Mouse (Mus musculus): ENCODE measurements around the gene Nme9. TPM values are rescaled to one million over a fixed set of nuclear protein-coding genes. Genes with fewer than 3 reads are reported as not detected.

Gene Nme9
- polyA plus RNA-seq, 1 experiment from 2014 or later = not detected

DNA sequence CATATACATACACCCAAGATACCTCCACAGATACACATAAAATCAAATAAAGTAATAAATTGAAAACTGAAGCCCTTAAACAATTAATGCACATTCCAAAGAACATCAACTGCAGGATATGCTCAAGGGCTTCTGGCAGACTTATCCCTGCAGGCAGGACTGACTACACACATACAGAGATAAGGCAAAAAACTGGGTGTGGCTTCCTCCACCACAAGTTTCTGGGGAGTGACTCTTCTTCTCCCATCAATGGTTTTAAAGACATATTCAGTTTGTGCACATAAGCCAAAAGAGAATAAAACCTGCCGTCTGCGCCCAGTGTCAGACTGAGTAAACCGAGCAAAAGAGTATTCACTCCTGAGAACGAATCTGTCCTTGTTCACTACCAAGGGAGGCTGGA lies 33.9 kb downstream of the Nme9 start:
- H3K27ac ChIP-seq (ENCODE audit: poor library complexity, severe bottlenecking) = no peak overlapping the region
- no peak overlapping the region for H3K9ac ChIP-seq
- H3K9me3 ChIP-seq (replicated peaks) = no peaks in the 10 kb centered on the region
- H3K4me2 ChIP-seq = no peak overlapping the region
- no peaks in the 10 kb centered on the region for H3K4me1 ChIP-seq (replicated peaks)
- no peak for ATAC-seq (ENCODE audit: insufficient number of reproducible peaks, low FRiP score)
- no peak overlapping the region for H3K4me3 ChIP-seq
- 90% methylated on average over 4 of the region's 4 CpGs for WGBS
- H3K36me3 ChIP-seq = peaks cover 67% of the 10 kb centered on the region
- no peaks in the 10 kb centered on the region for H3K27me3 ChIP-seq (replicated peaks)

DNA sequence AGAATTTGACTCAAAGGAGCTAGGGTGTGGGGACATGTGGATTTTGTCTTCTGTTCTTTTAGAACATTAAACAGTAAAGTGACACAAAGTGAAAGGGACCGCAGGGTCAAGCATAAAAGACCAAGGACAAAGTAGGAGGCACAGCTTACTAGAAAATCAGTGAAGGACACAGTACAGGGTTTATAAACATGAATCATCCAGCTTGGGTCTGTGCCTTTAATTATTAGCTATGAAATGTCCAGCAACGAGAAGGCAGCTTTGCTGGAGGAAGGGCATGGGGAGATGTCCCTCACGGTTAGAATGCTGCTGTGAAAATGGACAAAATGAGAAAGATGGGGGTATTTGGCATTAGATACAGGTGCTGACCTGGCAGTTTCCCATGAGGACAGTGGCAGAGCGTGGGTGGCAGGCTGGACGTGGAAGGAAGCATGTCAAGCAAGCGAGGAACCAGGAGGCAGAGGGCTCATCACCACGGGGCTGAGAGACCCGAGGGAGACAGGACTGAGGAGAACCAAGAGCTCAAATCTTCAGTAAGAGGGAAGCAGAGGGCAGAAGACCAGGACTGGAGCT lies 35.9 kb downstream of the Nme9 start:
- ATAC-seq (ENCODE audit: insufficient number of reproducible peaks, low FRiP score) = no peak
- no peaks in the 10 kb centered on the region for H3K27me3 ChIP-seq (replicated peaks)
- WGBS = 84% methylated on average over 8 of the region's 8 CpGs

GRCm38 (mm10) chr9:99487841-99488240 lies 36.6 kb downstream of the Nme9 start:
- ATAC-seq (ENCODE audit: insufficient number of reproducible peaks, low FRiP score) = no peak
- no peak overlapping the region for H3K27ac ChIP-seq (ENCODE audit: poor library complexity, severe bottlenecking)
- H3K9me3 ChIP-seq (replicated peaks) = no peaks in the 10 kb centered on the region
- H3K4me3 ChIP-seq = no peak overlapping the region
- no peaks in the 10 kb centered on the region for H3K4me1 ChIP-seq (replicated peaks)
- no peak overlapping the region for H3K4me2 ChIP-seq
- no peak overlapping the region for H3K9ac ChIP-seq
- WGBS = 85% methylated on average over 3 of the region's 3 CpGs
- no peaks in the 10 kb centered on the region for H3K27me3 ChIP-seq (replicated peaks)
- H3K36me3 ChIP-seq = peaks cover 65% of the 10 kb centered on the region

More for the DNA sequence above, 35.9 kb downstream of the Nme9 start:
- Histone ChIP-seq H3K9ac (no peak overlapping the region), H3K36me3 (peaks cover 64% of the 10 kb centered on the region), H3K27ac (ENCODE audit: poor library complexity, severe bottlenecking) (no peak overlapping the region), H3K4me1 (replicated peaks) (no peaks in the 10 kb centered on the region), H3K4me3 (no peak overlapping the region), H3K4me2 (no peak overlapping the region), H3K9me3 (replicated peaks) (no peaks in the 10 kb centered on the region)

DNA sequence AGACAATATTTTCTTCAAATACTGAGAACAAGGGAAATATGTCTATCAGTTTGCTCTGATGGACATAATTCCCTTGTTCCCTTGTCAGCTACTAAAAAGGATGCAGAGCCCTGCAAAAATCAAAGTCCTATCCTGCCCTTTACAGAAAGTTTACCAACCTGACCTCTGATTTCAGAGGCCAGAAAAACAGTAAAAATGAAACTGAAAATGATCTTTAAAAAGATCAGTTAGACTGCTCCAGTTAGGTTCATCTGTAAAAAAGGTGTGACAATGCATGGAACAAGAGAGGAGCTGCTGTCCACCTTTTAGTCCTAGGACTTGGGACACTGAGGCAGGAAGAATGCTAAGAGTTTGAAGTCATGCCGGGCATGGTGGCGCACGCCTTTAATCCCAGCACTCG lies 39.8 kb downstream of the Nme9 start:
- no peaks in the 10 kb centered on the region for H3K4me1 ChIP-seq (replicated peaks)
- no peak overlapping the region for H3K4me2 ChIP-seq
- WGBS = 93% methylated on average over 4 of the region's 4 CpGs
- ATAC-seq (ENCODE audit: insufficient number of reproducible peaks, low FRiP score) = no peak
- H3K36me3 ChIP-seq = peaks cover 73% of the 10 kb centered on the region
- no peak overlapping the region for H3K27ac ChIP-seq (ENCODE audit: poor library complexity, severe bottlenecking)
- H3K27me3 ChIP-seq (replicated peaks) = no peaks in the 10 kb centered on the region
- H3K9ac ChIP-seq = no peak overlapping the region
- no peaks in the 10 kb centered on the region for H3K9me3 ChIP-seq (replicated peaks)
- no peak overlapping the region for H3K4me3 ChIP-seq

- Histone ChIP-seq H3K9me3 (replicated peaks) (no peaks in the 10 kb centered on the region), H3K9ac (no peak overlapping the region), H3K27ac (ENCODE audit: poor library complexity, severe bottlenecking) (no peak overlapping the region), H3K4me3 (no peak overlapping the region), H3K4me2 (no peak overlapping the region), H3K27me3 (replicated peaks) (no peaks in the 10 kb centered on the region), H3K4me1 (replicated peaks) (no peaks in the 10 kb centered on the region), H3K36me3 (peaks cover 67% of the 10 kb centered on the region)
- 78% methylated on average over 10 of the region's 10 CpGs for WGBS
- no peak for ATAC-seq (ENCODE audit: insufficient number of reproducible peaks, low FRiP score)
Observed at GRCm38 (mm10) chr9:99492634-99493200, 41.4 kb downstream of the Nme9 start.

- Histone ChIP-seq H3K4me1 (replicated peaks) (no peaks in the 10 kb centered on the region), H3K4me3 (no peak overlapping the region), H3K9me3 (replicated peaks) (no peaks in the 10 kb centered on the region), H3K4me2 (no peak overlapping the region), H3K36me3 (peaks cover 45% of the 10 kb centered on the region), H3K27me3 (replicated peaks) (no peaks in the 10 kb centered on the region), H3K9ac (no peak overlapping the region), H3K27ac (ENCODE audit: poor library complexity, severe bottlenecking) (no peak overlapping the region)
- WGBS = 96% methylated on average over 4 of the region's 4 CpGs
- ATAC-seq (ENCODE audit: insufficient number of reproducible peaks, low FRiP score) = no peak
Observed at GRCm38 (mm10) chr9:99499336-99499735, 48.1 kb downstream of the Nme9 start.

GRCm38 (mm10) chr9:99505875-99506274 lies 54.6 kb downstream of the Nme9 start:
- no peaks in the 10 kb centered on the region for H3K9me3 ChIP-seq (replicated peaks)
- H3K4me2 ChIP-seq = no peak overlapping the region
- H3K27ac ChIP-seq (ENCODE audit: poor library complexity, severe bottlenecking) = no peak overlapping the region
- 73% methylated on average over 7 of the region's 7 CpGs for WGBS
- H3K9ac ChIP-seq = no peak overlapping the region
- no peaks in the 10 kb centered on the region for H3K4me1 ChIP-seq (replicated peaks)
- ATAC-seq (ENCODE audit: insufficient number of reproducible peaks, low FRiP score) = no peak
- no peaks in the 10 kb centered on the region for H3K27me3 ChIP-seq (replicated peaks)
- peaks cover 26% of the 10 kb centered on the region for H3K36me3 ChIP-seq
- H3K4me3 ChIP-seq = no peak overlapping the region

Other genes with a start within 250 kb of the Nme9 start
- gene Faiml, start 214.2 kb upstream of the Nme9 start, polyA plus RNA-seq (2016; fragmentation: Nextera tagmentation; extraction: Ambion mirVana) = not detected in 2 replicates
- 28.6 and 30.2 TPM in 2 replicates for gene Cep70, start 208.1 kb upstream of the Nme9 start, polyA plus RNA-seq (2016; fragmentation: Nextera tagmentation; extraction: Ambion mirVana)
- gene Esyt3, start 92.9 kb upstream of the Nme9 start, polyA plus RNA-seq (2016; fragmentation: Nextera tagmentation; extraction: Ambion mirVana) = 0.18 and 0.23 TPM in 2 replicates
- gene Mras, start 14.1 kb upstream of the Nme9 start, polyA plus RNA-seq (2016; fragmentation: Nextera tagmentation; extraction: Ambion mirVana) = 8.1 and 8.6 TPM in 2 replicates
- gene Armc8, start 117.4 kb downstream of the Nme9 start, polyA plus RNA-seq (2016; fragmentation: Nextera tagmentation; extraction: Ambion mirVana) = 21.5 and 23.3 TPM in 2 replicates
- 18.4 and 20.4 TPM in 2 replicates for gene Dbr1, start 124.3 kb downstream of the Nme9 start, polyA plus RNA-seq (2016; fragmentation: Nextera tagmentation; extraction: Ambion mirVana)
- gene A4gnt, start 161.0 kb downstream of the Nme9 start, polyA plus RNA-seq (2016; fragmentation: Nextera tagmentation; extraction: Ambion mirVana) = not detected in 2 replicates
- gene Dzip1l, start 178.0 kb downstream of the Nme9 start, polyA plus RNA-seq (2016; fragmentation: Nextera tagmentation; extraction: Ambion mirVana) = 20.5 and 23.4 TPM in 2 replicates